Mouse (Mus musculus): Measurements from ENCODE around the gene Zfp37. TPM values are rescaled to one million over a fixed set of nuclear protein-coding genes. Genes with fewer than 3 reads are reported as not detected.

Zfp37 gene
- total and polyA plus RNA-seq, 3 experiments, result not detected

DNA sequence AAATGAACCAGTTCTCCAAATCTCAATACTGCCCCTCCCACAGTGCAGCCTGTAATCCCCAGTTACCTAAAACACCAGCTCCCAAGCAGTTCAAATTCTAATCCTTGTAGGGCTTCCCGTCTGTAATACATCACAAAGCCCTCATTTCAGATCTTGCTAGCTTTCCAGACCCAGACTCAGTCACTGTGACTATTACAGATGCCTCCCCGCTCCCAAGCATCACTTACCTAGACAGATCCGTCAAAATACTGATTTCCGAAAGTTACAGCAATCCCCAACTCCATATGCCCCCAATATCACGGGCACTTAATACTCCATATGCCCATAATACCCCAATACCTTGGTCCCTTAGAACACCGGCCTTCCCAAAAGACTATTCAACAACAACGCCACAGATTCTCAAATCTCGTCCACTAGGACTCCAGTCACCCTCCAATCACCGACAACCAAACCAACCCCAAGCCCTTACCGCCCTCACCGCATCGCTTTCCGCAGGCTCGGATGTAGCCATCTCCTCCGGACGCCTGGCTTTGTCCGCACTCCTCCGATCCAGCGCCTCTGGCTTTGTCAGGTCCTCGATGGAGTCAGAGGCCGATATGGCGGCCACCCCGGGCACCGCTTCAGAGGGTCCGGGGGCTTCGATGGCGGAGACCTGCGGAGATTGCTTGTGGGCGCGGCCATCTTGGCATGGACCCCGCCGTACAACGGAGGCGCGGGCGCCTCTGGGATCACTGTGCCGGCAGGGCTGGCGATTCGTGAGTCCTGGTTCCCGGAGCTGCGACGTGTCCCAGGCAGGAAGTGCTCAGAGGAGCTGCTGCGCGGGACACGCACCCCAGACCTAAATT lies 22.8 kb downstream of the Zfp37 start:
- H3K27me3 ChIP-seq (replicated peaks), result peaks cover 2% of the 10 kb centered on the region
- TF ChIP-seq RCOR1 (conservative IDR thresholded peaks at IDR 0.05; ENCODE audit: low read depth, low read length) (no peak), GABPA (IDR thresholded peaks at IDR 0.05; ENCODE audit: insufficient replicate concordance, low read depth, low read length) (no peak), NELFE (IDR thresholded peaks at IDR 0.05; ENCODE audit: low read depth, low read length) (no peak), POLR2AphosphoS2 (IDR thresholded peaks at IDR 0.05; ENCODE audit: low read depth, low read length) (no peak), TBP (conservative IDR thresholded peaks at IDR 0.05; ENCODE audit: low read depth, low read length) (no peak), ZKSCAN1 (IDR thresholded peaks at IDR 0.05; ENCODE audit: borderline replicate concordance, low read depth, low read length) (no peak), UBTF (IDR thresholded peaks at IDR 0.05; ENCODE audit: low read depth, low read length) (no peak), BHLHE40 (IDR thresholded peaks at IDR 0.05; ENCODE audit: low read depth, low read length) (no peak), MAZ (IDR thresholded peaks at IDR 0.05; ENCODE audit: low read depth, low read length) (no peak), POLR2A (IDR thresholded peaks at IDR 0.05; ENCODE audit: low read depth, low read length) (no peak), TCF12 (IDR thresholded peaks at IDR 0.05; ENCODE audit: low read depth, low read length) (no peak), MAFK (IDR thresholded peaks at IDR 0.05; ENCODE audit: insufficient replicate concordance, low read length) (no peak), MAX (IDR thresholded peaks at IDR 0.05; ENCODE audit: low read length) (no peak), PAX5 (IDR thresholded peaks at IDR 0.05; ENCODE audit: low read length) (no peak), ZMIZ1 (IDR thresholded peaks at IDR 0.05; ENCODE audit: low read depth, low read length) (no peak)
- dilution Hi-C loops (cut with MboI; ENCODE audit: extremely low pct_ligation_motif_present, extremely low pct_unique_long_range_greater_than_20kb, low sequenced_read_pairs), result no loop called here
- H3K9me3 ChIP-seq (replicated peaks; ENCODE audit: low read length), result peaks cover 4% of the 10 kb centered on the region
- H3K27ac ChIP-seq (ENCODE audit: insufficient read depth, low read depth), result no peak overlapping the region
- no peak overlapping the region for H3K4me3 ChIP-seq (replicated peaks in 1 of 3; ENCODE audit: low read depth in 2 of 3, low read length in 2 of 3, poor library complexity in 1 of 3)
- in situ Hi-C loops (cut with MboI; ENCODE audit: low pct_ligation_motif_present, low pct_unique_long_range_greater_than_20kb, low sequenced_read_pairs), result no loop called here
- no peaks in the 10 kb centered on the region for H3K36me3 ChIP-seq (replicated peaks in 1 of 2; ENCODE audit: control insufficient read depth in 1 of 2, insufficient read depth in 1 of 2, low read length in 1 of 2)
- H3K79me2 ChIP-seq (replicated peaks; ENCODE audit: control insufficient read depth, extremely low read depth, insufficient read depth, poor library complexity, severe bottlenecking), result no peaks in the 10 kb centered on the region
- no peak for DNase-seq (ENCODE audit: extremely low read depth)
- no peaks in the 10 kb centered on the region for H3K4me1 ChIP-seq (ENCODE audit: control insufficient read depth in 1 of 2, insufficient read depth in 2 of 2)
- no peak overlapping the region for H3K4me2 ChIP-seq (ENCODE audit: insufficient read depth, low read depth, poor library complexity, severe bottlenecking)
- no peak overlapping the region for H3K9ac ChIP-seq (ENCODE audit: insufficient read depth, low read depth)

DNA sequence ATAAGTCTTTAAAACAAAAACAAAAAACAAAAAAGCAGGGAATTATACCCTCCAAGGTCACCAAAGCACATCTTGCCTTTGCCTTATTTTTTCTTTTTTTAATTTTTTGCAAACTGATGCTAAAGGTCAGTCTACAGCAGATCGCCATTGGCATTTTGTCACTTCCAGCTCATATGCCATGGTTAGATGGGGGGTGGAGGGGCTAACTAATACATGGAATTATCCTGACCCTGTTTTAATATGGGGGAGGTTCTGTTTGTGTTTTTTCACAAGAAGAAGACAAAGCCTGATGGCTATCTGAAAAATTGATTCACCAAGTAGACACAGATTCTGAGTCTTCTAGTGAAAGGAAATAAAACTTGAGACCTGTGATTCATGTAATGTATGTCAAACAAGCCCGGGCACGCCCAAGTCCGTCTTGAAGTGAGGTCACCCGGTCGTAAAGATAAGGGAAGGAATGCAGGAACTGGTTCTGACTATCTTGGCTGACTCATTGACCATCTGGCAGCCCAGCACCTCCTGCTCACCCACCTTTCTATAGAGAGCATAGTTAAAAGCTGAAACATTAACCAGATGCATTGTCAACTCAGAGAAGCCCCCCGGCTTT lies 30.8 kb downstream of the Zfp37 start:
- peaks cover 5% of the 10 kb centered on the region for H3K9me3 ChIP-seq (replicated peaks; ENCODE audit: low read length)
- no peaks in the 10 kb centered on the region for H3K36me3 ChIP-seq (replicated peaks in 1 of 2; ENCODE audit: control insufficient read depth in 1 of 2, insufficient read depth in 1 of 2, low read length in 1 of 2)
- peaks cover 7% of the 10 kb centered on the region for H3K27me3 ChIP-seq (replicated peaks)
- no peaks in the 10 kb centered on the region for H3K79me2 ChIP-seq (replicated peaks; ENCODE audit: control insufficient read depth, extremely low read depth, insufficient read depth, poor library complexity, severe bottlenecking)
- no peak overlapping the region for H3K4me2 ChIP-seq (ENCODE audit: insufficient read depth, low read depth, poor library complexity, severe bottlenecking)
- no peak overlapping the region for H3K27ac ChIP-seq (ENCODE audit: insufficient read depth, low read depth)
- no peak for DNase-seq (ENCODE audit: extremely low read depth)
- no peak overlapping the region for H3K9ac ChIP-seq (ENCODE audit: insufficient read depth, low read depth)
- in situ Hi-C loops (cut with MboI; ENCODE audit: low pct_ligation_motif_present, low pct_unique_long_range_greater_than_20kb, low sequenced_read_pairs), result no loop called here
- H3K4me3 ChIP-seq (replicated peaks in 1 of 3; ENCODE audit: low read depth in 2 of 3, low read length in 2 of 3, poor library complexity in 1 of 3), result no peak overlapping the region
- TF ChIP-seq CTCF (conservative IDR thresholded peaks at IDR 0.05 in 1 of 2, IDR thresholded peaks at IDR 0.05 in 1 of 2; ENCODE audit: low read depth in 2 of 2, low read length in 2 of 2) (no peak), USF1 (IDR thresholded peaks at IDR 0.05; ENCODE audit: low read depth, low read length) (no peak), CHD2 (IDR thresholded peaks at IDR 0.05; ENCODE audit: low read length) (no peak), BHLHE40 (IDR thresholded peaks at IDR 0.05; ENCODE audit: low read depth, low read length) (no peak), POLR2AphosphoS2 (IDR thresholded peaks at IDR 0.05; ENCODE audit: low read depth, low read length) (no peak), SMC3 (IDR thresholded peaks at IDR 0.05; ENCODE audit: low read depth, low read length) (no peak), MYC (IDR thresholded peaks at IDR 0.05; ENCODE audit: low read depth, low read length) (no peak), POLR2A (IDR thresholded peaks at IDR 0.05; ENCODE audit: low read depth, low read length) (no peak), UBTF (IDR thresholded peaks at IDR 0.05; ENCODE audit: low read depth, low read length) (no peak), MXI1 (IDR thresholded peaks at IDR 0.05; ENCODE audit: low read depth, low read length) (no peak), NRF1 (IDR thresholded peaks at IDR 0.05; ENCODE audit: low read depth, low read length) (no peak), MEF2A (IDR thresholded peaks at IDR 0.05; ENCODE audit: borderline replicate concordance, low read depth, low read length) (no peak), CHD1 (IDR thresholded peaks at IDR 0.05; ENCODE audit: low read depth, low read length) (no peak), PAX5 (IDR thresholded peaks at IDR 0.05; ENCODE audit: low read length) (no peak), ZC3H11A (IDR thresholded peaks at IDR 0.05; ENCODE audit: low read depth, low read length) (no peak), RAD21 (IDR thresholded peaks at IDR 0.05; ENCODE audit: low read depth, low read length) (no peak)
- dilution Hi-C loops (cut with MboI; ENCODE audit: extremely low pct_ligation_motif_present, extremely low pct_unique_long_range_greater_than_20kb, low sequenced_read_pairs), result no loop called here
- no peaks in the 10 kb centered on the region for H3K4me1 ChIP-seq (ENCODE audit: control insufficient read depth in 1 of 2, insufficient read depth in 2 of 2)
